ENCODE assay signal across 9 mouse cellular contexts in the genomic region with DNA sequence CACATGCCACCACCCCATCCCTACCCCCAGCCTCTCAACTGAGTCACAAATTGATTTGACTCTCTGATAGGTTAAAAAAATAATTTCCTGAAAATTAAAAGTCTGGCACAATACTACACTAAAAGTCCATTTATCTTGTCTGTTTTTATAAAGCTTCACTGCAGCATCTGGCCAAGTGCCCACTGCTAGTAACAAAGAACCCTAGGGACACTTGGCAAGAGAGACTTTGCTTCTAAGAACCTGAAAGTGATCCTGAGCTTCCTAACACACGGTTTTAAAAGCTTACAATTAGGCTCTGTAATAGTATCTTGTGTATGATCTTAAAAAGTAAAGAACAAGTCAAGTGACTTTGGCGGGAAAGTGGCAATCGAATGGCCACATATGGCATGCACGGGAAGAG.
A peak's percentile ranks its signal among the peaks of the same experiment; 100 is the strongest.
DNase-seq lines count a peak whose midpoint lies in the region; ATAC-seq lines count a peak whose summit lies in the region.
"Had no signal": no experiment of that assay in that cellular context is flagged by ENCODE, and none has a peak within 500 bp of the region (broad histone marks: within the 10 kb centered on the region; RNA-seq: fewer than 3 reads in every experiment).

No protein-coding gene starts in this region.

- no peak for ATAC-seq in hindbrain, embryonic 13.5 days (ENCODE audit: low FRiP score)

- no peak overlapping the region for H3K4me3 ChIP-seq in hindbrain, embryonic 13.5 days
- H3K4me3 ChIP-seq in hindbrain, embryonic 10.5 days, result no peak overlapping the region
- H3K4me3 ChIP-seq: limb, embryonic 15.5 days had no signal

- H3K4me2 ChIP-seq in hindbrain, embryonic 13.5 days, result peak overlapping the region; percentile 6; the same call in 1 of the 2 replicates
- H3K4me2 ChIP-seq: limb, embryonic 15.5 days had no signal

- H3K27me3 ChIP-seq in hindbrain, embryonic 13.5 days, result no peaks in the 10 kb centered on the region
- H3K27me3 ChIP-seq in hindbrain, embryonic 10.5 days (ENCODE audit: insufficient read depth, poor library complexity, severe bottlenecking), result no peaks in the 10 kb centered on the region
- H3K27me3 ChIP-seq: limb, embryonic 15.5 days had no signal

- H3K27ac ChIP-seq in hindbrain, embryonic 13.5 days, result no peak overlapping the region
- no peak overlapping the region for H3K27ac ChIP-seq in hindbrain, embryonic 10.5 days
- H3K27ac ChIP-seq: limb, embryonic 15.5 days had no signal

- 57% methylated on average over 4 of the region's 4 CpGs for WGBS in hindbrain, embryonic 13.5 days
- 79% methylated on average over 4 of the region's 4 CpGs for WGBS in hindbrain, embryonic 10.5 days

- no peaks in the 10 kb centered on the region for H3K9me3 ChIP-seq in hindbrain, embryonic 13.5 days
- no peaks in the 10 kb centered on the region for H3K9me3 ChIP-seq in hindbrain, embryonic 10.5 days
- H3K9me3 ChIP-seq: limb, embryonic 15.5 days had no signal

- H3K4me1 ChIP-seq in hindbrain, embryonic 13.5 days (replicated peaks), result peaks cover 12% of the 10 kb centered on the region
- peaks cover 16% of the 10 kb centered on the region for H3K4me1 ChIP-seq in hindbrain, embryonic 10.5 days (replicated peaks)

- DNase-seq in hindbrain, embryonic 10.5 days (ENCODE audit: low spot score), result no peak
- peak; percentile 12 for DNase-seq in adipocyte (ENCODE audit: low spot score)
- DNase-seq in adrenal gland, postnatal 25 days, result peak; percentile 12
- DNase-seq in kidney, postnatal 10 days, result peak; percentile 68
- no peak for DNase-seq in layer of hippocampus, adult 9-11 months
- no peak for DNase-seq in gastrocnemius, postnatal 14 days
- DNase-seq: cerebellum, adult 11-12 months had no signal

- intact Hi-C loops in gastrocnemius, postnatal 14 days (cut with DNase I; ENCODE audit: low total_unique reads), result no loop called here

- H3K9ac ChIP-seq in hindbrain, embryonic 13.5 days, result no peak overlapping the region
- H3K9ac ChIP-seq: limb, embryonic 15.5 days had no signal

- H3K36me3 ChIP-seq in hindbrain, embryonic 13.5 days, result no peaks in the 10 kb centered on the region
- no peaks in the 10 kb centered on the region for H3K36me3 ChIP-seq in hindbrain, embryonic 10.5 days
- H3K36me3 ChIP-seq: limb, embryonic 15.5 days had no signal

Comparison
In these comparisons a context has a peak if more than half of its experiments do, and no peak if none do; other contexts are left out.
1. DNase-seq: peak in adipocyte (single experiment), adrenal gland, postnatal 25 days (single experiment) and kidney, postnatal 10 days (single experiment); none in hindbrain, embryonic 10.5 days (single experiment), layer of hippocampus, adult 9-11 months (single experiment) and gastrocnemius, postnatal 14 days (single experiment).